Mouse (Mus musculus) G1E (cell line): ENCODE results near the gene Daam1.

ENCODE experiments used
- CTCF ChIP-seq: IDR thresholded peaks from 2 replicates; pipeline ENCODE4 v1.5.1; 2012; ENCODE audit warnings: low read depth, low read length, inconsistent platforms, mixed read lengths
- GATA1 ChIP-seq: IDR thresholded peaks from 2 replicates; pipeline ENCODE4 v1.6.1; 2012; ENCODE audit warnings: borderline replicate concordance, low read length, inconsistent platforms, mixed read lengths
- GATA2 ChIP-seq: IDR thresholded peaks from 2 replicates; pipeline ENCODE4 v1.6.1; 2012; ENCODE audit warnings: low read depth, low read length, inconsistent platforms, borderline replicate concordance
- POLR2AphosphoS5 ChIP-seq: IDR thresholded peaks from 2 replicates; pipeline ENCODE4 v1.6.1; 2012; ENCODE audit warnings: low read depth, low read length, inconsistent platforms; ENCODE audit not compliant: insufficient replicate concordance
- TAL1 ChIP-seq: conservative IDR thresholded peaks from 2 replicates; pipeline ENCODE4 v1.6.1; 2012; ENCODE audit warnings: low read depth, low read length, inconsistent platforms, mixed read lengths

GRCm38 (mm10) chr12:71796517-71796916, 34.4 kb upstream of the Daam1 start:
- no peak for TF ChIP-seq CTCF
- TF ChIP-seq GATA1, result no peak
- no peak for TF ChIP-seq POLR2AphosphoS5
- TF ChIP-seq GATA2, result no peak
- TF ChIP-seq TAL1, result no peak
